Mouse (Mus musculus): ENCODE measurements around the gene Atp6v0e2. TPM values are rescaled to one million over a fixed set of nuclear protein-coding genes. Genes with fewer than 3 reads are reported as not detected.

Atp6v0e2 gene
- total and polyA plus RNA-seq, 3 experiments: not detected

GRCm38 (mm10) chr6:48568036-48568984, 30.9 kb downstream of the Atp6v0e2 start:
- H3K27ac ChIP-seq (ENCODE audit: control insufficient read depth, low read depth, low read length): no peak overlapping the region
- no peaks in the 10 kb centered on the region for H3K27me3 ChIP-seq (ENCODE audit: control insufficient read depth in 1 of 2, insufficient read depth in 2 of 2, low read length in 2 of 2)
- H3K4me1 ChIP-seq (ENCODE audit: control insufficient read depth in 1 of 2, insufficient read depth in 2 of 2, low read length in 2 of 2): no peaks in the 10 kb centered on the region
- H3K36me3 ChIP-seq (ENCODE audit: control insufficient read depth in 1 of 2, insufficient read depth in 2 of 2, low read length in 2 of 2): no peaks in the 10 kb centered on the region
- no peaks in the 10 kb centered on the region for H3K9me3 ChIP-seq (replicated peaks; ENCODE audit: insufficient read depth, low read length)
- no peak overlapping the region for H3K4me3 ChIP-seq (ENCODE audit: control insufficient read depth in 1 of 2, insufficient read depth in 1 of 2, low read depth in 2 of 2, low read length in 2 of 2)
- H3K9ac ChIP-seq (ENCODE audit: control insufficient read depth, low read depth, low read length, poor library complexity, severe bottlenecking): no peak overlapping the region
- DNase-seq (ENCODE audit: low read depth, low spot score): no peak
- no peaks in the 10 kb centered on the region for H3K79me2 ChIP-seq (ENCODE audit: control insufficient read depth, insufficient read depth, low read length, poor library complexity)
- TF ChIP-seq MAZ (IDR thresholded peaks at IDR 0.05; ENCODE audit: low read depth, low read length) (no peak), RAD21 (IDR thresholded peaks at IDR 0.05; ENCODE audit: low read depth, low read length) (no peak), TCF12 (IDR thresholded peaks at IDR 0.05; ENCODE audit: low read depth, low read length) (no peak), MAFK (IDR thresholded peaks at IDR 0.05; ENCODE audit: borderline replicate concordance, low read depth, low read length) (no peak), EP300 (IDR thresholded peaks at IDR 0.05; ENCODE audit: low read depth in 1 of 2, low read length in 2 of 2) (no peak), BHLHE40 (IDR thresholded peaks at IDR 0.05; ENCODE audit: borderline replicate concordance, low read depth, low read length) (no peak), E2F4 (IDR thresholded peaks at IDR 0.05; ENCODE audit: borderline replicate concordance, low read depth, low read length) (no peak), ZKSCAN1 (IDR thresholded peaks at IDR 0.05; ENCODE audit: low read depth, low read length) (no peak), GABPA (IDR thresholded peaks at IDR 0.05; ENCODE audit: low read depth, low read length) (no peak), MYC (IDR thresholded peaks at IDR 0.05; ENCODE audit: low read depth, low read length) (no peak)

GRCm38 (mm10) chr6:48569065-48569807, 31.8 kb downstream of the Atp6v0e2 start:
- TF ChIP-seq MAFK (IDR thresholded peaks at IDR 0.05; ENCODE audit: borderline replicate concordance, low read depth, low read length) (no peak), POLR2A (IDR thresholded peaks at IDR 0.05; ENCODE audit: control insufficient read depth in 1 of 2, insufficient read depth in 1 of 2, low read depth in 1 of 2, low read length in 2 of 2, poor library complexity in 1 of 2) (no peak), MYB (IDR thresholded peaks at IDR 0.05; ENCODE audit: low read depth, low read length) (no peak), JUND (IDR thresholded peaks at IDR 0.05; ENCODE audit: low read depth, low read length) (no peak), ZNF384 (IDR thresholded peaks at IDR 0.05; ENCODE audit: low read depth, low read length) (no peak), POLR2AphosphoS2 (IDR thresholded peaks at IDR 0.05; ENCODE audit: low read length) (no peak), ZKSCAN1 (IDR thresholded peaks at IDR 0.05; ENCODE audit: low read depth, low read length) (no peak), KAT2A (conservative IDR thresholded peaks at IDR 0.05; ENCODE audit: low read depth, low read length) (no peak), MEF2A (IDR thresholded peaks at IDR 0.05; ENCODE audit: extremely low read depth, insufficient replicate concordance, low read depth, low read length, poor library complexity, severe bottlenecking) (no peak), NELFE (IDR thresholded peaks at IDR 0.05; ENCODE audit: low read depth, low read length) (no peak), MAZ (IDR thresholded peaks at IDR 0.05; ENCODE audit: low read depth, low read length) (no peak)
- H3K4me3 ChIP-seq (ENCODE audit: control insufficient read depth in 1 of 2, insufficient read depth in 1 of 2, low read depth in 2 of 2, low read length in 2 of 2): no peak overlapping the region
- no peaks in the 10 kb centered on the region for H3K79me2 ChIP-seq (ENCODE audit: control insufficient read depth, insufficient read depth, low read length, poor library complexity)
- DNase-seq (ENCODE audit: low read depth, low spot score): no peak
- no peaks in the 10 kb centered on the region for H3K9me3 ChIP-seq (replicated peaks; ENCODE audit: insufficient read depth, low read length)
- H3K27me3 ChIP-seq (ENCODE audit: control insufficient read depth in 1 of 2, insufficient read depth in 2 of 2, low read length in 2 of 2): no peaks in the 10 kb centered on the region
- H3K36me3 ChIP-seq (ENCODE audit: control insufficient read depth in 1 of 2, insufficient read depth in 2 of 2, low read length in 2 of 2): no peaks in the 10 kb centered on the region
- no peak overlapping the region for H3K9ac ChIP-seq (ENCODE audit: control insufficient read depth, low read depth, low read length, poor library complexity, severe bottlenecking)
- H3K4me1 ChIP-seq (ENCODE audit: control insufficient read depth in 1 of 2, insufficient read depth in 2 of 2, low read length in 2 of 2): no peaks in the 10 kb centered on the region
- H3K27ac ChIP-seq (ENCODE audit: control insufficient read depth, low read depth, low read length): no peak overlapping the region
